Mouse (Mus musculus) hindbrain, postnatal 0 days (tissue): Measurements from ENCODE around the gene Myo15b. TPM values are rescaled to one million over a fixed set of nuclear protein-coding genes. Genes with fewer than 3 reads are reported as not detected.

ENCODE experiments used
- ATAC-seq: fragments of 200-750 bp; cut with Nextera tagmentation; 2 replicates; pipeline ENCODE4 v1.8.0; 2017; ENCODE audit warnings: mild to moderate bottlenecking, moderate TSS enrichment, moderate library complexity
- DNase-seq: peaks from one replicate; pipeline ENCODE4 v3.0.0-alpha.2; 2015; ENCODE audit warnings: low spot score
- H3K27ac ChIP-seq: fragments of 300-500 bp; sonication (generic); 2 replicates; pipeline ENCODE4 v1.5.1; 2014; ENCODE audit warnings: mild to moderate bottlenecking
- H3K27me3 ChIP-seq: fragments of 300-500 bp; sonication (generic); 2 replicates; pipeline ENCODE4 v1.6.1; 2014; ENCODE audit warnings: low read length, mixed read lengths; ENCODE audit not compliant: insufficient read depth
- H3K36me3 ChIP-seq: fragments of 300-500 bp; sonication (generic); 2 replicates; pipeline ENCODE4 v1.6.1; 2014; ENCODE audit warnings: low read length, mixed read lengths; ENCODE audit not compliant: insufficient read depth
- H3K4me1 ChIP-seq: fragments of 300-500 bp; sonication (generic); 2 replicates; pipeline ENCODE4 v1.6.1; 2014; ENCODE audit warnings: antibody characterized with exemption, low read length, mixed read lengths; ENCODE audit not compliant: insufficient read depth
- H3K4me2 ChIP-seq: fragments of 300-500 bp; sonication (generic); 2 replicates; pipeline ENCODE4 v1.6.1; 2014; ENCODE audit warnings: low read depth, mild to moderate bottlenecking, low read length, moderate library complexity, mixed read lengths
- H3K4me3 ChIP-seq: fragments of 300-500 bp; sonication (generic); 2 replicates; pipeline ENCODE4 v1.5.1; 2014; ENCODE audit warnings: low read length
- H3K9ac ChIP-seq: fragments of 300-500 bp; sonication (generic); replicated peaks from 2 replicates; pipeline ENCODE4 v1.6.1; 2014; ENCODE audit warnings: mild to moderate bottlenecking, low read length, moderate library complexity, mixed read lengths
- H3K9me3 ChIP-seq: fragments of 300-500 bp; sonication (generic); 2 replicates; pipeline ENCODE4 v1.6.1; 2016; ENCODE audit warnings: low read length, mixed read lengths
- CTCF ChIP-seq: IDR thresholded peaks from 2 replicates; pipeline ENCODE4 v1.5.1; 2016; ENCODE audit warnings: antibody characterized with exemption, control low read depth, low read depth
- WGBS: fragments of 180-500 bp; shearing (Covaris S2); extraction: QIAGEN DNeasy Blood & Tissue Kit; methylation state at CpG from one replicate; pipeline ENCODE4 v1.1.7; 2014; 5-methylcytosine and 5-hydroxymethylcytosine counted together
- polyA plus RNA-seq: library from polyadenylated mRNA; unstranded; fragments of >200 nt; fragmentation: Nextera tagmentation; extraction: Ambion mirVana; gene quantifications from 2 replicates; pipeline ENCODE4 v1.2.1, GENCODE M21; 2015
- total RNA-seq: library from RNA; depleted of rRNA; stranded (reverse); fragments of >200 nt; gene quantifications from 2 replicates; pipeline ENCODE4 v1.2.3, GENCODE M21; 2014

The Myo15b gene
- total and polyA plus RNA-seq, 2 experiments from 2014 or later: 0.20 to 0.63 TPM

- H3K4me3 ChIP-seq: no peak overlapping the region
- TF ChIP-seq CTCF: no peak
- no peak for ATAC-seq
- no peak overlapping the region for H3K4me2 ChIP-seq
- H3K9me3 ChIP-seq: no peaks in the 10 kb centered on the region
- H3K36me3 ChIP-seq: no peaks in the 10 kb centered on the region
- 80% methylated on average over 8 of the region's 8 CpGs for WGBS
- no peak overlapping the region for H3K27ac ChIP-seq
- H3K27me3 ChIP-seq: no peaks in the 10 kb centered on the region
- no peak for DNase-seq
- H3K9ac ChIP-seq: no peak overlapping the region
- no peaks in the 10 kb centered on the region for H3K4me1 ChIP-seq
These were observed 19.9 kb downstream of the Myo15b start for GRCm38 (mm10) chr11:115878071-115878470.

DNA sequence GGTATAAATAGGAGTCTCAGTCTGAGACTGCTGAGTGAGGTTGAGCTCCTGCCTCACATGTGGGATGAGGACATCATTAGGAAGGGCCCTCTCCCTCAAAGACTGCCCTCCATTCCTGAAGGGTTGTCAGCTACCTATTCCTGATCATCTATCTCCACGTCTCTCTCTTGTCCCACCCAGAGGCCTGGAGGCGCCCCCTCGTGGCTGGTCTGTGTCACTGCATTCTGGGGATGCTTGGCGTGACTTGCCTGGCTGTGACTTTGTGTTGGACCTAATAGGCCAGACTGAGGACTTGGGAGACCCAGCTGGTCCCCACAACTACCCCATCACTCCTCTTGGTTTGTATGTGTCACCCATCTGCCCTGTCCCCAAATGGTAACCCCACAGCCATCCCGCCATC lies 22.8 kb downstream of the Myo15b start:
- no peak for DNase-seq
- WGBS: 25% methylated on average over 5 of the region's 5 CpGs

GRCm38 (mm10) chr11:115883251-115883650 lies 25.0 kb downstream of the Myo15b start:
- Histone ChIP-seq H3K9ac (no peak overlapping the region), H3K9me3 (no peaks in the 10 kb centered on the region), H3K4me3 (no peak overlapping the region), H3K27me3 (no peaks in the 10 kb centered on the region), H3K27ac (no peak overlapping the region), H3K4me2 (no peak overlapping the region), H3K36me3 (no peaks in the 10 kb centered on the region), H3K4me1 (no peaks in the 10 kb centered on the region)
- no peak for DNase-seq
- no peak for TF ChIP-seq CTCF
- WGBS: 29% methylated on average over 15 of the region's 17 CpGs
- ATAC-seq: no peak

More for the DNA sequence above, 22.8 kb downstream of the Myo15b start:
- no peaks in the 10 kb centered on the region for H3K9me3 ChIP-seq
- no peak overlapping the region for H3K27ac ChIP-seq
- H3K36me3 ChIP-seq: no peaks in the 10 kb centered on the region
- H3K4me3 ChIP-seq: no peak overlapping the region
- H3K9ac ChIP-seq: no peak overlapping the region
- no peaks in the 10 kb centered on the region for H3K27me3 ChIP-seq
- peak; percentile 62 for TF ChIP-seq CTCF
- ATAC-seq: no peak
- H3K4me2 ChIP-seq: no peak overlapping the region
- H3K4me1 ChIP-seq: no peaks in the 10 kb centered on the region

- H3K27ac ChIP-seq: no peak overlapping the region
- no peak overlapping the region for H3K9ac ChIP-seq
- ATAC-seq (no peak), DNase-seq (no peak)
- H3K4me2 ChIP-seq: no peak overlapping the region
- WGBS: 97% methylated on average over 3 of the region's 3 CpGs
- H3K4me1 ChIP-seq: no peaks in the 10 kb centered on the region
- no peak overlapping the region for H3K4me3 ChIP-seq
- no peak for TF ChIP-seq CTCF
- H3K9me3 ChIP-seq: no peaks in the 10 kb centered on the region
- no peaks in the 10 kb centered on the region for H3K36me3 ChIP-seq
- no peaks in the 10 kb centered on the region for H3K27me3 ChIP-seq
These were observed 26.2 kb downstream of the Myo15b start for GRCm38 (mm10) chr11:115884361-115884760.

GRCm38 (mm10) chr11:115885281-115885680 lies 27.1 kb downstream of the Myo15b start:
- TF ChIP-seq CTCF: no peak
- no peaks in the 10 kb centered on the region for H3K4me1 ChIP-seq
- ATAC-seq (no peak), DNase-seq (no peak)
- no peak overlapping the region for H3K27ac ChIP-seq
- no peak overlapping the region for H3K4me2 ChIP-seq
- no peaks in the 10 kb centered on the region for H3K36me3 ChIP-seq
- WGBS: 76% methylated on average over 11 of the region's 11 CpGs
- H3K27me3 ChIP-seq: no peaks in the 10 kb centered on the region
- no peak overlapping the region for H3K9ac ChIP-seq
- no peaks in the 10 kb centered on the region for H3K9me3 ChIP-seq
- no peak overlapping the region for H3K4me3 ChIP-seq

DNA sequence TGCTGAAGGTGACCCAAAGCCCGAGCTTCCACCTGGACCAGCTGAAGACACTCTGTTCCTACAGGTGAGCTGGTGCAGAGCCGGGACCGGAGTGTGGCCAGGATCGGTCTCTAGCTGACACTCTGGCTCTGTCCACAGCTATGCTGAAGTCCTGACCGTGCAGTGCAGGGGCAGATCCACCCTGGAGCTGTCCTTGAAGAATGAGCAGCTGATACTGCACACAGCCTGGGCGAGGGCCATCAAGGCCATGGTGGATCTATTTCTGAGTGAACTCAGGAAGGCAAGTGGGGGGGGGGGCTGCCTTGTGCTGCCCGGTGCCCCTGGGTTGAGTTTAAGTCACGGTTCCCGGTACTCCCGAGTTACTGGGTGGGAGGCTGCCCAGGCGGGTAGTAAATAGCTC lies 28.2 kb downstream of the Myo15b start:
- ATAC-seq (no peak), DNase-seq (no peak)
- no peaks in the 10 kb centered on the region for H3K4me1 ChIP-seq
- H3K27me3 ChIP-seq: no peaks in the 10 kb centered on the region
- H3K36me3 ChIP-seq: no peaks in the 10 kb centered on the region
- no peak overlapping the region for H3K4me2 ChIP-seq
- 91% methylated on average over 11 of the region's 11 CpGs for WGBS
- no peak overlapping the region for H3K27ac ChIP-seq
- no peak overlapping the region for H3K9ac ChIP-seq
- no peak for TF ChIP-seq CTCF
- H3K4me3 ChIP-seq: no peak overlapping the region
- no peaks in the 10 kb centered on the region for H3K9me3 ChIP-seq

- DNase-seq: no peak
- WGBS: 73% methylated on average over 5 of the region's 5 CpGs
- ATAC-seq: no peak
These were observed 29.8 kb downstream of the Myo15b start for GRCm38 (mm10) chr11:115888020-115888419.

More at GRCm38 (mm10) chr11:115888020-115888419, 29.8 kb downstream of the Myo15b start:
- Histone ChIP-seq H3K4me3 (no peak overlapping the region), H3K27me3 (no peaks in the 10 kb centered on the region), H3K4me2 (no peak overlapping the region), H3K9ac (no peak overlapping the region), H3K4me1 (no peaks in the 10 kb centered on the region), H3K36me3 (no peaks in the 10 kb centered on the region; the same call in 1 of the 2 replicates), H3K9me3 (no peaks in the 10 kb centered on the region), H3K27ac (no peak overlapping the region)
- no peak for TF ChIP-seq CTCF
